Mouse (Mus musculus) c-Kit-negative CD71-positive TER-119-positive erythroid progenitor cells, embryonic 14.5 days (primary cell): ENCODE data around the gene Fyttd1.
A peak's percentile ranks its signal among the peaks of the same experiment; 100 is the strongest.
"Not testable (repeated sequence)": the region's sequence is repeated elsewhere in the genome, so short reads cannot be mapped to it uniquely, and the experiment has no call there.

Source experiments
- DNase-seq: peaks from one replicate; pipeline ENCODE4 v3.0.0-alpha.2; 2013; ENCODE audit warnings: low read depth, low spot score

The Fyttd1 gene

DNA sequence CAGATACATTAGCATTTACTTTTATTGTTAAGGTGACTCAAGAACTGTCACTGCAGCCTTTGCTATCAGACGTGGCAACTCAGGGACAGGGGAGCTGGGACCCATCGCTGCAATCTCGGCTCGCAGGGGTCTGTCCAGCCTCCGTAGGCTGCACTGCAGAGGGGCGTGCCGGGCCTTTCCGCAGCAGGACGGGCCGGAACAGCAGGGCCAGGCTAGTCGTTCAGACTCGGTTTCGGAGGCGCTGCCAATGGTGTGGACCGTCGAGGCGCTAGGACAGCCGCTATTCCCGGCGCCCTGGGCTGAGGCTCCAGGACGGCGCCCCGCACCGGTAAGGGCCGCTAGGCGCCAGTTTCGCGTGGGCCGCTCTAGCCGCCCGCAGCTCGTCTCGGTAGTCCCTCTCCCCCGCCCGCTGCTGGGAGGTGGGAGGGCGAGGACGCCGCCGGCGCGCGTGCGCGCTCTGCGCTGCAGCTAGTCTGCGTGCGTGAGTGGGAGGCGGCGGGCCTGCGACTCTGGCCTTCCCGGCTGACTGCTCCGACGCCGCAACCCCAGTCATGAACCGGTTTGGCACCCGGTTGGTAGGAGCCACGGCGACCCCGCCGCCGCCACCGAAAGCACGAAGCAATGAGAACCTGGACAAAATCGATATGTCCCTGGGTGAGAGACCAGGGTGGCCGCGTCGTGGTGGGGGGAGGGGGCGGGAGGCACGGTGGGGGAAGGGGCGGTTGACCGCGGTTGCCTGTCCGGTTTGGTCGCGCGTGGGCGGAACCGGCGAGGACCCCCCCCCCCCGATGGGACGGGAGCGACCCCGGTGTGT is at the start of gene Fyttd1, which contains the start of gene Rubcn:
Gene Fyttd1, plus strand, starts transcription at position 158 of the 814 bp plus-strand sequence.
Gene Rubcn, minus strand, starts transcription at position 424 of the 814 bp plus-strand sequence.
- DNase-seq, result peak; percentile 78

GRCm38 (mm10) chr16:32829104-32829503 is 48.2 kb upstream of the Fyttd1 start:
- DNase-seq, result no peak

- DNase-seq, result no peak
Observed at GRCm38 (mm10) chr16:32831501-32831900, 45.8 kb upstream of the Fyttd1 start.

GRCm38 (mm10) chr16:32847103-32847502 is 30.2 kb upstream of the Fyttd1 start:
- DNase-seq, result no peak

GRCm38 (mm10) chr16:32849042-32849830 is 28.1 kb upstream of the Fyttd1 start:
- no peak for DNase-seq

DNA sequence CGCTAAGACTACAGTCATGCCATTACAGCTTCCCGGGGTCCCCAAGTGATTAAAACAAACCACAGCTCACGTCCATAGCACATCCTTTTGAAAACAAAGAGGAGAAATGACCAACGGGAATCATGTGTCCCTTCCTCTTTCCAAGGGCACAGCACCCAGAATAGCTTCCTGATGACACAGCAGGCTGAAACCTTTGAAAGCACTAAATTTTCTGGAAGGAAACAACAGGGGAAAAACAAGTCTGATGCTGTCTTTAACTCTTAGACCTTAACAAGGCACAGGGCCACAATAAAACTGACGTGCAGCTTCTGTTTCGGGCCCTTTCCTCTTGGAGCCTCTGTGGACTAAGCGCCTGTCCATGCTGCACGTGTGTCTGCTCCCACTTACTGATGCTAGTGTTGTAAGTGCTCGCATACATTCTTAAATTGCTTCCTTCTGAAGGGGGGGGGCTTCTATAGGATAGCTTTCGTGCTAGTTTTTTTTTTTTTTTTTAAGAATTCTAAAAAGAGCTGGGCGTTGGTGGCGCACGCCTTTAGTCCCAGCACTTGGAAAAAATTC is 23.7 kb upstream of the Fyttd1 start:
- no peak for DNase-seq

- DNase-seq, result no peak
Observed at GRCm38 (mm10) chr16:32854050-32854571, 23.2 kb upstream of the Fyttd1 start.

GRCm38 (mm10) chr16:32856751-32857150 is 20.5 kb upstream of the Fyttd1 start:
- no peak for DNase-seq

DNA sequence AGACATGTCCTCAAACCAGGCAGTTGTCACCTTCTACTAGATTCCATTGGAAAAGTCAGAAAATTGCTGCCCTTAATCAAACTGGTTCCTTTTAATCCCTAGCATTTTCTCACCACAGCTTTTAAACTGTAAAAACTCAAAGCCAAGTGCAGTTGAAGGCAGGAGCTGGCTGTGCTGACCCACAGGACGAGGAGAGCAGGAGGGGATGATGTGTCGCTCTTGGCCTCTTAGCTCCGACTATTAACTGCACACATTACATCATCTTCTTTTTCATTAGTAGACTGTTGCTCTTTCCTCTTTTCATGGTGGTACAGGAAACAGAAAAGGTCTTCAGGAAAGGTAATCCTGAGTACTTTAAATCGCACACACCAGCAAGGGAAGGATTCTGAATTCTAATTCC is 18.9 kb upstream of the Fyttd1 start:
- DNase-seq, result no peak

DNA sequence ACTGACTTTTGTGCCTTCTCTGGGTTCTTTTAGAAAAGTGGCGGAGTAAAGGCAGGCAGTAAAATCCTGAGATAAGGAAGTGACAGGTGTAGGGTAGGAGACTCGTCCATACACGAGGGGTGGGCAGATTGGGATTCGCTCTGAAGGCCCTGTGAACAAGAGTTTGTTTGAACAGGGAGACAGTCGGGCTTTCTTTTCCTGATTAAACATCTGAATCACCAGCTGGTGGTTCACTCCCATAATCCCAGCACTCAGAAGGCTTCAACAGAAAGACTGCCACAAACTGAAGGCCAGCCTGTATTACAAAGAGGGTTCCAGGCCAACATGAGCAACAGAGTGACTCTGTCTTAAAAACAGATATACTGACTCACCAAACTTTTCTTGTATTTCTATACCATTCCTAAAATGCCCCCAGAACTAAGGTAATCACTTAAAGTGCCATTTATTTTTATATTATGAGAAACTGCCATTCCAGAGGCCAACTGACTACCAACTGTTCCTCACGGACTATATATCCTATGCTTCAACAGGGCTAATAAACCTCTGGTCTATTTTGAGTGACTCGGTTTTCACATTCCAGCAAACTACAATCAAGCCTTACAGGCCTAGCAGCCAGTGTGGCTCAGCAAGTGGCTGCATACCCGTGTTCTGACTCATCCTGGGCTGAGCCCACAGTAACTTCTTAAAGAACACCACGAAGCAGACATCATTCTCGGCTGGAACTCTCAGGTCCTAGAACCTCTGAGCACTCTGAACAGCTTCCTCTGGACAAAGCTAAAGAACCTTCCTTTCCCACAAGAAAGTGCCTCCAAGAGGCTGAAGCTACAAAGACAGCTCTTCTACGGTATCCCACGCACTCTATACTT is 18.3 kb upstream of the Fyttd1 start:
- DNase-seq, result no peak

DNA sequence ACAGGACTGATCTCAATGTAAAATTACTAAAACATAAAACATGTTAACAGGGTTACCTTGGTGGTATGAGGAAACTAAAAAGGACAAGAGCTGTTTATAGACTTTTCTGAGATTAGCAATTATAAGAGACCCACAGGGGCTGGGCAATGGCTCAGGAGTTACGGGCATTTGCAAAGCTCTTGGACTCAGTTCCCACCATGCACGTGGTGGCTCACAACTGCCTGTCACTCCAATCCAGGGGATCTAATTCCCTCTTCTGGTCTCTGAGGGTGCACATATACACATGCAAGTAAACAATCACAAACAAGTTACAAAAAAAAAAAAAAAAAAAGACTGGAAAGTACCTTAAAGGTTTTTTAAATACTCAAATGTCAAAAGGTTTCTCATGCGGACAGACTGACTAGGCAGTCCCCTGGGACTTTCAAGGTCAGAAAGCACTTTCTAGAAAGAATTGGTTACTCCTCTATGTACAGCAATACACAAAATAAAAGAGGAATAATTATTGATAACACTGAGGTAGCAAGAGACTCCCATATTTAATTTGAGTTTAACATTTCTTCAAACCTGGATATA is 15.4 kb upstream of the Fyttd1 start:
- DNase-seq, result no peak

DNA sequence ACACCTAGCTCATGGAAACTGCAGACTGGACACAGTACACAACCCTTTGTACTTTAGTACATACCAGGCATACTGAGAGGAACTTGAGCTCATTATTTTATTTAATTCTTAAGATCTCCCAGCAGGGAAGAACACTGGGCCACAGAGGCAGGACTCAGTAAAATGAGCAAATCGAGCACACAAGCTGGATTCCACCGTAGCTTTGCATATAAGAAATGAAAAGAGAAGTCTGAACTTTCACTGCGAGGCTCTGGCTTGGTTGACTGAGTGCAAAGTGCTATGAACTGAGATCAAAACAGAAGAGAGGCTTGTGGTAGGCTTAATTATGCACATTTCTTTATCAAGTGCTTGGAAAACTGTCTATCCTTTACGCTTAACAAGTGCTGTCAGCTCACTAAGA is 11.9 kb upstream of the Fyttd1 start:
- no peak for DNase-seq

GRCm38 (mm10) chr16:32866713-32867112 is 10.6 kb upstream of the Fyttd1 start:
- no peak for DNase-seq

- peak; percentile 69 for DNase-seq
Observed at GRCm38 (mm10) chr16:32867919-32868552, 9.3 kb upstream of the Fyttd1 start.

DNA sequence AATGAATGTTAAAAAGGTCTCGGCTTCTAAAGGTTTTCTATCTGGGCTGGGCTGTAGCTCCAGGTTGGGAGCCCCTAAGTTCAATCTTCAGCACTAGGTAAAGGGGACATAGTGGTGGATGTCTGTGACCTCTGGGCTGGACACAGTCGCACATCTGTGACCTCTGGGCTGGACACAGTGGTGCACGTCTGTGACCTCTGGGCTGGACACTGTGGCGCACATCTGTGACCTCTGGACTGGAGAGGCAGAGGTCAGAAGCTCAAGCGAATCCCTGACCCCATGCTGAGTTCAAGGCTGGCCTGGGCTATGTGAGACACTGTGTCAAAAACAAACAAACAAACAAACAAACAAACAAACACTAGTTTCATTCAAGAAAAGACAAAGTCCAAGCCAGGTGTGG is 7.1 kb upstream of the Fyttd1 start:
- no peak for DNase-seq

- no peak for DNase-seq
Observed at GRCm38 (mm10) chr16:32873366-32873765, 3.9 kb upstream of the Fyttd1 start.

GRCm38 (mm10) chr16:32875281-32875680 is 2.0 kb upstream of the Fyttd1 start:
- not testable (repeated sequence) for DNase-seq

DNA sequence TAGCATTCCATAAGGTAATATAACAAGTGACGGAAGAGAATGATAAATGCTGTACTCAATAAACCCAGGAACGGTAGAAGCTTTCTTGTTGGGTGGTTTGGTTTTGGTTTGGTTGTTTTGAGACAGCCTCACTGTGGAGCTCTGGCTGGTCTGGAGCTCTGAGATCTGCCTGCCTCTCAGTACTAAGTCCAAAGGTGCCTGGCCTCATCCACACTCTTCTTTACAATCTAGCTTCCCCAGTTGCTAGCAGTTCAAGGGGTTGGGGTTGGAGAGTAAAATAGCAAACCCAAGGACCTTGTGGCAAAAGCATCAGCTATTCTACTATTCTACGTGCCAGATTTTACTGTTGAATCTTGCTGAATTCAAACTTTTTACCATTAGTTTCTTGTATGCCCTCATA is 1.5 kb upstream of the Fyttd1 start:
- no peak for DNase-seq

DNA sequence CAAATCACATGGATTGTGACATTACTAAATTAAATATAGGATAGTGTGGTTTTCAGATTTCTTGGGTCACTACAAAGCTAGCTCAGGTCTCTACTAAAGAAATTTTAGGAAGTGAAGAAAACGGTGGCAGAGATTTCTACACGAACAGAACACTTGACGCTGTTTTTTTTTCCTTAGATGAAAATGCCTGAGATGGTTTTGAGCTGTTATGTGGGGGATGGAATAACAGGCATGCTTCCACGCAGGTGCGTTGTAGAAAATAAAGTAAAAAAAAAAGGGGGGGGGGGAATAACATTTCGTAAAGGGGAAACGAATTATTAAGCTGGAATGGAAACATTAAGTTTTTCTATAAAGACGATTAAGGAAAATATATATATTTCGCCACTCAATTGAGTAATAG is 469 bp upstream of the Fyttd1 start:
- no peak for DNase-seq

- DNase-seq, result no peak
Observed at GRCm38 (mm10) chr16:32878157-32878598, 878 bp downstream of the Fyttd1 start.
